In the genomic region with DNA sequence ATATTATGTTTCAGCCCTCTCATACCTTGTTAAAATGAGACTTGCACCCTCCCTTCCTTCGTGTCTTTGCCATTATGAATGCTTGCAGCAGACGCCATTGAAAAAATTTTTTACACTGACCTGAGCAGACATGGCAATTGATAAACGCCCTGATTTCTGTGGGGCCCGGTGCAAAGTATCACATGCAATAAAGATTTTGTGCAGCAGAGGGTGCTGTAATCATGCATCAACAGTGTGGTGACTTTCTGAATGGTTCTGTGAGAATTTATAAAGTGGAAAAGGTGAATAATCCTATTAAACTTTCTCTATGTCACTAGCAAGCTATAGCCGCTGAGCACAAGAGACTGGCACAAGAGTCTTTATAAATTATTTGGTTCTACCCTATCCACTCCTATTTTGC, we compare ENCODE assay signal across 9 mouse cellular contexts. TPM values are rescaled to one million over a fixed set of nuclear protein-coding genes. Genes with fewer than 3 reads are reported as not detected.
A peak's percentile ranks its signal among the peaks of the same experiment; 100 is the strongest.
DNase-seq lines count a peak whose midpoint lies in the region; ATAC-seq lines count a peak whose summit lies in the region.
"Had no signal": no experiment of that assay in that cellular context is flagged by ENCODE, and none has a peak within 500 bp of the region (broad histone marks: within the 10 kb centered on the region; RNA-seq: fewer than 3 reads in every experiment).

No protein-coding gene starts in this region.

- 29% methylated on average over 5 of the region's 5 CpGs for WGBS in limb, embryonic 11.5 days
- 33% methylated on average over 5 of the region's 5 CpGs for WGBS in limb, embryonic 10.5 days
- WGBS in embryonic facial prominence, embryonic 10.5 days, result 30% methylated on average over 5 of the region's 5 CpGs

- H3K4me3 ChIP-seq in limb, embryonic 11.5 days (ENCODE audit: low read depth, low read length), result no peak overlapping the region
- no peak overlapping the region for H3K4me3 ChIP-seq in limb, embryonic 10.5 days
- H3K4me3 ChIP-seq in embryonic facial prominence, embryonic 10.5 days, result no peak overlapping the region
- H3K4me3 ChIP-seq: erythroblast, embryonic 14.5 days; stomach, embryonic 15.5 days had no signal

- peak; percentile 43 for DNase-seq in limb, embryonic 11.5 days (ENCODE audit: low spot score)
- no peak for DNase-seq in limb, embryonic 10.5 days (ENCODE audit: low spot score)
- peak; percentile 24 for DNase-seq in ES-CJ7 (ENCODE audit: low read depth, low spot score)
- peak; percentile 11 for DNase-seq in adrenal gland, adult 2 months
- DNase-seq in embryonic facial prominence, embryonic 10.5 days (ENCODE audit: low spot score), result peak; percentile 21
- peak; percentile 34 to 75 for DNase-seq in layer of hippocampus, postnatal 25 days (ENCODE audit: extremely low spot score in 1 of 2, low spot score in 1 of 2)
- peak; percentile 74 for DNase-seq in retina, embryonic 14.5 days (ENCODE audit: low spot score)

- H3K36me3 ChIP-seq in limb, embryonic 11.5 days (ENCODE audit: control insufficient read depth, insufficient read depth, low read length), result no peaks in the 10 kb centered on the region
- H3K36me3 ChIP-seq in limb, embryonic 10.5 days, result no peaks in the 10 kb centered on the region
- H3K36me3 ChIP-seq in embryonic facial prominence, embryonic 10.5 days (replicated peaks), result no peaks in the 10 kb centered on the region
- H3K36me3 ChIP-seq: stomach, embryonic 15.5 days had no signal

- H3K4me1 ChIP-seq in limb, embryonic 11.5 days (ENCODE audit: control insufficient read depth, insufficient read depth, low read length), result no peaks in the 10 kb centered on the region
- no peaks in the 10 kb centered on the region for H3K4me1 ChIP-seq in limb, embryonic 10.5 days
- H3K4me1 ChIP-seq in embryonic facial prominence, embryonic 10.5 days, result no peaks in the 10 kb centered on the region
- H3K4me1 ChIP-seq: stomach, embryonic 15.5 days had no signal

- H3K9me3 ChIP-seq in limb, embryonic 11.5 days (ENCODE audit: control insufficient read depth, low read length), result no peaks in the 10 kb centered on the region
- no peaks in the 10 kb centered on the region for H3K9me3 ChIP-seq in limb, embryonic 10.5 days (replicated peaks)
- H3K9me3 ChIP-seq in embryonic facial prominence, embryonic 10.5 days, result no peaks in the 10 kb centered on the region
- H3K9me3 ChIP-seq: stomach, embryonic 15.5 days had no signal

- no peak for ATAC-seq in limb, embryonic 11.5 days (ENCODE audit: insufficient number of reproducible peaks, low FRiP score, low TSS enrichment, low read depth)

- no peaks in the 10 kb centered on the region for H3K27me3 ChIP-seq in limb, embryonic 11.5 days (ENCODE audit: control insufficient read depth, insufficient read depth, low read length)
- H3K27me3 ChIP-seq in limb, embryonic 10.5 days (ENCODE audit: low read depth, poor library complexity, severe bottlenecking), result no peaks in the 10 kb centered on the region
- no peaks in the 10 kb centered on the region for H3K27me3 ChIP-seq in embryonic facial prominence, embryonic 10.5 days (replicated peaks; ENCODE audit: low read depth, poor library complexity, severe bottlenecking)
- H3K27me3 ChIP-seq: stomach, embryonic 15.5 days had no signal

- H3K4me2 ChIP-seq in limb, embryonic 11.5 days (ENCODE audit: low read depth, severe bottlenecking), result no peak overlapping the region
- H3K4me2 ChIP-seq: stomach, embryonic 15.5 days had no signal

- H3K9ac ChIP-seq in limb, embryonic 11.5 days (ENCODE audit: low read length), result no peak overlapping the region
- H3K9ac ChIP-seq: stomach, embryonic 15.5 days had no signal

- no peak overlapping the region for H3K27ac ChIP-seq in limb, embryonic 11.5 days (replicated peaks; ENCODE audit: low read depth, low read length)
- no peak overlapping the region for H3K27ac ChIP-seq in limb, embryonic 10.5 days
- H3K27ac ChIP-seq in embryonic facial prominence, embryonic 10.5 days (replicated peaks), result no peak overlapping the region
- H3K27ac ChIP-seq: stomach, embryonic 15.5 days had no signal

RNA-seq across cellular contexts. Expression of gene Tma16, which starts 35.6 kb away (rescaled TPM):
- polyA plus RNA-seq in limb, embryonic 11.5 days (2014; fragmentation: Nextera tagmentation; extraction: Ambion mirVana), result 18.5 and 19.0 TPM in 2 replicates
- 21.5 and 25.1 TPM in 2 replicates for polyA plus RNA-seq in limb, embryonic 10.5 days (2016; fragmentation: Nextera tagmentation; extraction: Ambion mirVana)
- 1 to 10 TPM; 6.0 to 6.7 TPM for total RNA-seq in adrenal gland, adult 2 months (2021)
- 0.77 and 0.94 TPM in 2 replicates for polyA plus RNA-seq in adrenal gland, adult 2 months (2012; rRNA removed)
- polyA plus RNA-seq in embryonic facial prominence, embryonic 10.5 days (2016; fragmentation: Nextera tagmentation; extraction: Ambion mirVana), result 20.5 and 23.0 TPM in 2 replicates
- 10 to 100 TPM in 1 of 2 experiments, 1 to 10 TPM in 1; 8.6 to 12.2 TPM for total RNA-seq in layer of hippocampus, postnatal 25 days (2021)

Comparison
In these comparisons a context has a peak if more than half of its experiments do, and no peak if none do; other contexts are left out.
1. RNA of gene Tma16, which starts 35.6 kb away (polyA plus RNA-seq): 20.5 to 23.0 TPM in embryonic facial prominence, embryonic 10.5 days, 21.5 to 25.1 TPM in limb, embryonic 10.5 days and 18.5 to 19.0 TPM in limb, embryonic 11.5 days; 0.77 to 0.94 TPM in adrenal gland, adult 2 months; every median in the first group is over 10 times any median in the second.